Mouse (Mus musculus): ENCODE measurements around the gene Atp6v0c. TPM values are rescaled to one million over a fixed set of nuclear protein-coding genes. Genes with fewer than 3 reads are reported as not detected.
A peak's percentile ranks its signal among the peaks of the same experiment; 100 is the strongest.

Atp6v0c gene
- polyA plus RNA-seq, 1 experiment from 2014 or later = 447 TPM

GRCm38 (mm10) chr17:24195349-24195748 lies 25.8 kb upstream of the Atp6v0c start:
- Histone ChIP-seq H3K4me2 (no peak overlapping the region), H3K27me3 (no peaks in the 10 kb centered on the region), H3K27ac (no peak overlapping the region), H3K36me3 (no peaks in the 10 kb centered on the region), H3K4me3 (no peak overlapping the region), H3K9me3 (replicated peaks) (no peaks in the 10 kb centered on the region), H3K9ac (no peak overlapping the region), H3K4me1 (replicated peaks) (peaks cover 53% of the 10 kb centered on the region)
- 57% methylated on average over 2 of the region's 2 CpGs for WGBS
- ATAC-seq (replicated peaks; ENCODE audit: insufficient number of reproducible peaks, insufficient read depth, low FRiP score, low read depth) = no peak

- H3K4me1 ChIP-seq (replicated peaks) = peaks cover 40% of the 10 kb centered on the region
These were observed 24.3 kb upstream of the Atp6v0c start for GRCm38 (mm10) chr17:24193769-24194168.

GRCm38 (mm10) chr17:24193268-24193667 lies 23.8 kb upstream of the Atp6v0c start:
- H3K36me3 ChIP-seq = no peaks in the 10 kb centered on the region
- H3K4me1 ChIP-seq (replicated peaks) = peaks cover 40% of the 10 kb centered on the region
- no peak overlapping the region for H3K4me3 ChIP-seq
- no peak for ATAC-seq (replicated peaks; ENCODE audit: insufficient number of reproducible peaks, insufficient read depth, low FRiP score, low read depth)
- H3K9ac ChIP-seq = no peak overlapping the region
- H3K9me3 ChIP-seq (replicated peaks) = no peaks in the 10 kb centered on the region
- no peak overlapping the region for H3K4me2 ChIP-seq
- H3K27ac ChIP-seq = no peak overlapping the region
- WGBS = 82% methylated on average over 8 of the region's 8 CpGs
- H3K27me3 ChIP-seq = no peaks in the 10 kb centered on the region

More at GRCm38 (mm10) chr17:24193769-24194168, 24.3 kb upstream of the Atp6v0c start:
- Histone ChIP-seq H3K4me2 (no peak overlapping the region), H3K9me3 (replicated peaks) (no peaks in the 10 kb centered on the region), H3K4me3 (no peak overlapping the region), H3K27me3 (no peaks in the 10 kb centered on the region), H3K36me3 (no peaks in the 10 kb centered on the region), H3K27ac (no peak overlapping the region), H3K9ac (no peak overlapping the region)
- no peak for ATAC-seq (replicated peaks; ENCODE audit: insufficient number of reproducible peaks, insufficient read depth, low FRiP score, low read depth)
- 52% methylated on average over 5 of the region's 5 CpGs for WGBS

- Histone ChIP-seq H3K9ac (no peak overlapping the region), H3K27ac (no peak overlapping the region), H3K27me3 (no peaks in the 10 kb centered on the region), H3K4me2 (no peak overlapping the region), H3K36me3 (no peaks in the 10 kb centered on the region), H3K9me3 (replicated peaks) (no peaks in the 10 kb centered on the region), H3K4me1 (replicated peaks) (peaks cover 40% of the 10 kb centered on the region), H3K4me3 (no peak overlapping the region)
- 84% methylated on average over 8 of the region's 8 CpGs for WGBS
- no peak for ATAC-seq (replicated peaks; ENCODE audit: insufficient number of reproducible peaks, insufficient read depth, low FRiP score, low read depth)
These were observed 23.3 kb upstream of the Atp6v0c start for GRCm38 (mm10) chr17:24192848-24193247.

- Histone ChIP-seq H3K27ac (0 out of 2 replicates have a peak overlapping the region, but pooled peaks have one; percentile 38), H3K9ac (no peak overlapping the region)
- WGBS = 76% methylated on average over 4 of the region's 4 CpGs
These were observed 22.0 kb upstream of the Atp6v0c start for GRCm38 (mm10) chr17:24191481-24191880.

GRCm38 (mm10) chr17:24190934-24191333 lies 21.4 kb upstream of the Atp6v0c start:
- H3K4me1 ChIP-seq (replicated peaks) = peaks cover 25% of the 10 kb centered on the region
- H3K27ac ChIP-seq = no peak overlapping the region
- H3K4me2 ChIP-seq = no peak overlapping the region
- H3K9me3 ChIP-seq (replicated peaks) = no peaks in the 10 kb centered on the region
- WGBS = 79% methylated on average over 2 of the region's 2 CpGs
- no peaks in the 10 kb centered on the region; the same call in 1 of the 2 replicates for H3K36me3 ChIP-seq
- no peak for ATAC-seq (replicated peaks; ENCODE audit: insufficient number of reproducible peaks, insufficient read depth, low FRiP score, low read depth)
- H3K4me3 ChIP-seq = no peak overlapping the region
- H3K27me3 ChIP-seq = no peaks in the 10 kb centered on the region
- no peak overlapping the region for H3K9ac ChIP-seq

More at GRCm38 (mm10) chr17:24191481-24191880, 22.0 kb upstream of the Atp6v0c start:
- no peak overlapping the region for H3K4me2 ChIP-seq
- no peak for ATAC-seq (replicated peaks; ENCODE audit: insufficient number of reproducible peaks, insufficient read depth, low FRiP score, low read depth)
- H3K36me3 ChIP-seq = no peaks in the 10 kb centered on the region
- H3K4me1 ChIP-seq (replicated peaks) = peaks cover 29% of the 10 kb centered on the region
- H3K4me3 ChIP-seq = no peak overlapping the region
- H3K9me3 ChIP-seq (replicated peaks) = no peaks in the 10 kb centered on the region
- no peaks in the 10 kb centered on the region for H3K27me3 ChIP-seq

GRCm38 (mm10) chr17:24174259-24174658 lies 4.8 kb upstream of the Atp6v0c start:
- no peaks in the 10 kb centered on the region for H3K27me3 ChIP-seq
- peaks cover 11% of the 10 kb centered on the region for H3K4me1 ChIP-seq (replicated peaks)
- no peak overlapping the region for H3K4me2 ChIP-seq
- H3K27ac ChIP-seq = no peak overlapping the region
- no peaks in the 10 kb centered on the region for H3K9me3 ChIP-seq (replicated peaks)
- no peak overlapping the region for H3K9ac ChIP-seq
- WGBS = 75% methylated on average over 3 of the region's 3 CpGs
- ATAC-seq (replicated peaks; ENCODE audit: insufficient number of reproducible peaks, insufficient read depth, low FRiP score, low read depth) = no peak
- H3K4me3 ChIP-seq = no peak overlapping the region
- no peaks in the 10 kb centered on the region for H3K36me3 ChIP-seq

GRCm38 (mm10) chr17:24173423-24173822 lies 3.9 kb upstream of the Atp6v0c start:
- Histone ChIP-seq H3K4me1 (replicated peaks) (peaks cover 11% of the 10 kb centered on the region), H3K27ac (no peak overlapping the region), H3K27me3 (no peaks in the 10 kb centered on the region), H3K9me3 (replicated peaks) (no peaks in the 10 kb centered on the region), H3K4me3 (no peak overlapping the region), H3K9ac (no peak overlapping the region), H3K36me3 (no peaks in the 10 kb centered on the region), H3K4me2 (no peak overlapping the region)
- 2% methylated on average over 3 of the region's 3 CpGs for WGBS
- no peak for ATAC-seq (replicated peaks; ENCODE audit: insufficient number of reproducible peaks, insufficient read depth, low FRiP score, low read depth)

GRCm38 (mm10) chr17:24171738-24172137 lies 2.2 kb upstream of the Atp6v0c start:
- no peak overlapping the region for H3K4me3 ChIP-seq
- ATAC-seq (replicated peaks; ENCODE audit: insufficient number of reproducible peaks, insufficient read depth, low FRiP score, low read depth) = no peak
- no peak overlapping the region for H3K4me2 ChIP-seq
- H3K4me1 ChIP-seq (replicated peaks) = peaks cover 28% of the 10 kb centered on the region
- no peaks in the 10 kb centered on the region for H3K9me3 ChIP-seq (replicated peaks)
- 79% methylated on average over 4 of the region's 4 CpGs for WGBS
- no peak overlapping the region for H3K9ac ChIP-seq
- H3K36me3 ChIP-seq = peaks cover 10% of the 10 kb centered on the region
- H3K27me3 ChIP-seq = no peaks in the 10 kb centered on the region
- H3K27ac ChIP-seq = no peak overlapping the region

GRCm38 (mm10) chr17:24170729-24171128 lies 1.2 kb upstream of the Atp6v0c start:
- H3K4me2 ChIP-seq = no peak overlapping the region
- 0 out of 2 replicates have a peak overlapping the region, but pooled peaks have one; percentile 99 for H3K27ac ChIP-seq

GRCm38 (mm10) chr17:24170125-24170524 lies 623 bp upstream of the Atp6v0c start:
- 69% methylated on average over 3 of the region's 3 CpGs for WGBS
- H3K27ac ChIP-seq = peak overlapping the region; percentile 99; the same call in 1 of the 2 replicates

More at GRCm38 (mm10) chr17:24170729-24171128, 1.2 kb upstream of the Atp6v0c start:
- H3K36me3 ChIP-seq = peaks cover 14% of the 10 kb centered on the region
- H3K9me3 ChIP-seq (replicated peaks) = no peaks in the 10 kb centered on the region
- 66% methylated on average over 5 of the region's 5 CpGs for WGBS
- peaks cover 28% of the 10 kb centered on the region for H3K4me1 ChIP-seq (replicated peaks)
- ATAC-seq (replicated peaks; ENCODE audit: insufficient number of reproducible peaks, insufficient read depth, low FRiP score, low read depth) = no peak
- no peaks in the 10 kb centered on the region for H3K27me3 ChIP-seq
- H3K4me3 ChIP-seq = no peak overlapping the region
- no peak overlapping the region for H3K9ac ChIP-seq

GRCm38 (mm10) chr17:24168590-24169277 lies 768 bp downstream of the Atp6v0c start:
- Histone ChIP-seq H3K9ac (peak overlapping the region; percentile 89), H3K4me1 (replicated peaks) (peaks cover 34% of the 10 kb centered on the region), H3K4me2 (peak overlapping the region; percentile 80), H3K4me3 (peak overlapping the region; percentile 85), H3K9me3 (replicated peaks) (no peaks in the 10 kb centered on the region), H3K36me3 (peaks cover 22% of the 10 kb centered on the region), H3K27ac (peak overlapping the region; percentile 99), H3K27me3 (no peaks in the 10 kb centered on the region)
- WGBS = under 1% methylated on average over 41 of the region's 41 CpGs
- peak; percentile 54 for ATAC-seq (replicated peaks; ENCODE audit: insufficient number of reproducible peaks, insufficient read depth, low FRiP score, low read depth)

More at GRCm38 (mm10) chr17:24170125-24170524, 623 bp upstream of the Atp6v0c start:
- Histone ChIP-seq H3K4me3 (peak overlapping the region; percentile 85), H3K4me1 (replicated peaks) (peaks cover 34% of the 10 kb centered on the region), H3K9ac (peak overlapping the region; percentile 89), H3K27me3 (no peaks in the 10 kb centered on the region), H3K36me3 (peaks cover 17% of the 10 kb centered on the region), H3K4me2 (peak overlapping the region; percentile 80), H3K9me3 (replicated peaks) (no peaks in the 10 kb centered on the region)
- ATAC-seq (replicated peaks; ENCODE audit: insufficient number of reproducible peaks, insufficient read depth, low FRiP score, low read depth) = no peak

All from heart, embryonic 15.5 days (tissue).